Mouse (Mus musculus) intestine, embryonic 15.5 days (tissue): Measurements from ENCODE around the gene Nobox. TPM values are rescaled to one million over a fixed set of nuclear protein-coding genes. Genes with fewer than 3 reads are reported as not detected.
A peak's percentile ranks its signal among the peaks of the same experiment; 100 is the strongest.

Experiments
- ATAC-seq: fragments of 200-750 bp; cut with Nextera tagmentation; 2 replicates; pipeline ENCODE4 v1.8.0; 2017; ENCODE audit warnings: moderate TSS enrichment, moderate library complexity
- H3K27ac ChIP-seq: fragments of 300-500 bp; sonication (generic); 2 replicates; pipeline ENCODE4 v1.5.1; 2015; ENCODE audit warnings: mild to moderate bottlenecking, inconsistent platforms
- H3K27me3 ChIP-seq: fragments of 300-500 bp; sonication (generic); replicated peaks from 2 replicates; pipeline ENCODE4 v1.6.1; 2015; ENCODE audit warnings: inconsistent platforms
- H3K36me3 ChIP-seq: fragments of 300-500 bp; sonication (generic); 2 replicates; pipeline ENCODE4 v1.6.1; 2015; ENCODE audit warnings: inconsistent platforms
- H3K4me1 ChIP-seq: fragments of 300-500 bp; sonication (generic); replicated peaks from 2 replicates; pipeline ENCODE4 v1.6.1; 2015; ENCODE audit warnings: inconsistent platforms
- H3K4me2 ChIP-seq: fragments of 300-500 bp; sonication (generic); replicated peaks from 2 replicates; pipeline ENCODE4 v1.6.1; 2015; ENCODE audit warnings: mild to moderate bottlenecking, inconsistent platforms
- H3K4me3 ChIP-seq: fragments of 300-500 bp; sonication (generic); replicated peaks from 2 replicates; pipeline ENCODE4 v1.5.1; 2015; ENCODE audit warnings: inconsistent platforms
- H3K9ac ChIP-seq: fragments of 300-500 bp; sonication (generic); 2 replicates; pipeline ENCODE4 v1.6.1; 2015; ENCODE audit warnings: inconsistent platforms
- H3K9me3 ChIP-seq: fragments of 300-500 bp; sonication (generic); 2 replicates; pipeline ENCODE4 v1.6.1; 2016; ENCODE audit warnings: inconsistent platforms
- WGBS: fragments of 180-500 bp; shearing (Covaris S2); methylation state at CpG from one replicate; pipeline ENCODE4 v1.1.7; 2015; 5-methylcytosine and 5-hydroxymethylcytosine counted together
- polyA plus RNA-seq: library from polyadenylated mRNA; unstranded; fragments of >200 nt; fragmentation: Nextera tagmentation; extraction: Ambion mirVana; gene quantifications from 2 replicates; pipeline ENCODE4 v1.2.1, GENCODE M21; 2015

Nobox gene
- polyA plus RNA-seq, 1 experiment from 2014 or later: not detected

DNA sequence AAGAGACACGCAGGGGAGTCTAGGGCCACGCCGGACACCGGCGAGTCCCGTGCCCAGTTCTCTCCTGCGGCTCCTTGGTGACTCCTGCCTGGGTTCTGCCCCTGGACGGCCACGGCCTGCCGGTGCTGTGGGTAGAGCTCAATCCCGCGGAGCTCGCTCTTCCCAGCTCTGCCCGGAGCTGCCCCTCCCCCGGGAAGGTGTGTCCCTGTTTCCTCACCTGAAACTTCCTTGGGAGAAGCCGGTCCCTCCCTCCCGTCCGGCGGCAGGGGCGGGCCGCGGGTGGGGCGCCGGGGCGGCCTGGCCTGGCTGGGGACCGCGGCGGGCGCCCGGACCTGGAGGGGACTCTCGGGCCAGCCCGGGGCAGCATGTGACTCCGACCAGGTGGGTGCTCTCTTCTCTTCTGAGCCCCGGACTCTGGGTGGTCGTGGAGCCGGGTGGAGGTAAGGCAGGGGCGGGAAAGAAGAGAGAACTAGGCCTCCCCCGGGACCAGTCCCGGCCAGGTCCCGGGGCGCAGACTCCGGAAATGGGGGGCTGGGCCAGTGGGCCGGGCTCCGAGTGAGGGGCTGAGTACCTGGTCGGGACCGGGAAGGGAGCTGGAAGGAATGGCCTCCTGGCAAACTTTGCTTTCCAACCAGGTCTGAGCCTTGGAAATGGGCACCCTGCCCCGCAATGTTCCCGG lies 43.9 kb downstream of the Nobox start, which contains the start of gene Arhgef5:
Arhgef5 (plus strand) TSS at position 220 of the 679 bp plus-strand sequence.
- Histone ChIP-seq H3K4me1 (peaks cover 3% of the 10 kb centered on the region; the same call in 1 of the 2 replicates), H3K36me3 (no peaks in the 10 kb centered on the region), H3K27me3 (no peaks in the 10 kb centered on the region), H3K4me2 (peak within 1 kb of the TSS; percentile 78), H3K9ac (peak within 1 kb of the TSS; percentile 75), H3K9me3 (no peaks in the 10 kb centered on the region), H3K4me3 (peak within 1 kb of the TSS; percentile 70), H3K27ac (peak within 1 kb of the TSS; percentile 71)
- peak; percentile 96 for ATAC-seq
- WGBS: 0% methylated on average over 45 of the region's 48 CpGs

- no peaks in the 10 kb centered on the region for H3K27me3 ChIP-seq
- H3K4me3 ChIP-seq: no peak overlapping the region
- no peak overlapping the region for H3K4me2 ChIP-seq
- no peak overlapping the region for H3K27ac ChIP-seq
- no peak overlapping the region for H3K9ac ChIP-seq
- no peaks in the 10 kb centered on the region for H3K9me3 ChIP-seq
- H3K4me1 ChIP-seq: peaks cover 3% of the 10 kb centered on the region; the same call in 1 of the 2 replicates
- no peak for ATAC-seq
- H3K36me3 ChIP-seq: no peaks in the 10 kb centered on the region
- 67% methylated on average over 2 of the region's 2 CpGs for WGBS
Measured at GRCm38 (mm10) chr6:43260756-43261155, 48.6 kb downstream of the Nobox start.

GRCm38 (mm10) chr6:43254193-43254926 lies 55.0 kb downstream of the Nobox start:
- Histone ChIP-seq H3K4me3 (no peak overlapping the region), H3K36me3 (no peaks in the 10 kb centered on the region), H3K4me1 (no peaks in the 10 kb centered on the region), H3K4me2 (no peak overlapping the region), H3K27me3 (no peaks in the 10 kb centered on the region), H3K27ac (no peak overlapping the region), H3K9ac (no peak overlapping the region), H3K9me3 (no peaks in the 10 kb centered on the region)
- peak; percentile 61; the same call in 1 of the 2 replicates for ATAC-seq
- WGBS: 59% methylated on average over 7 of the region's 7 CpGs

Other genes starting within 250 kb of the Nobox start
- gene Olfr441, start 203.2 kb downstream of the Nobox start, polyA plus RNA-seq: not detected in 2 replicates
- not detected in 2 replicates for gene Olfr237-ps1, start 163.0 kb downstream of the Nobox start, polyA plus RNA-seq
- gene Olfr437, start 146.3 kb downstream of the Nobox start, polyA plus RNA-seq: not detected in 2 replicates
- gene Olfr13, start 137.4 kb downstream of the Nobox start, polyA plus RNA-seq: not detected in 2 replicates
- gene Olfr435, start 112.4 kb downstream of the Nobox start, polyA plus RNA-seq: not detected in 2 replicates
- gene Olfr434, start 96.5 kb downstream of the Nobox start, polyA plus RNA-seq: not detected in 2 replicates
- not detected in 2 replicates for gene Olfr47, start 78.0 kb downstream of the Nobox start, polyA plus RNA-seq
- gene Arhgef5, start 44.0 kb downstream of the Nobox start, polyA plus RNA-seq: 18.4 and 19.2 TPM in 2 replicates